Mouse (Mus musculus): ENCODE measurements around the gene Smpd2. TPM values are rescaled to one million over a fixed set of nuclear protein-coding genes. Genes with fewer than 3 reads are reported as not detected.
A peak's percentile ranks its signal among the peaks of the same experiment; 100 is the strongest.

Gene Smpd2
- polyA plus RNA-seq, 1 experiment from 2014 or later: 34.3 TPM

- H3K9me3 ChIP-seq (ENCODE audit: control insufficient read depth, low read length): no peaks in the 10 kb centered on the region
- peaks cover 13% of the 10 kb centered on the region; the same call in 1 of the 2 replicates for H3K4me1 ChIP-seq (ENCODE audit: control insufficient read depth, insufficient read depth, low read length)
- ATAC-seq (ENCODE audit: low read depth): no peak
- no peak overlapping the region for H3K4me2 ChIP-seq (ENCODE audit: low read depth, low read length)
- H3K27me3 ChIP-seq (ENCODE audit: control insufficient read depth, insufficient read depth, low read length): no peaks in the 10 kb centered on the region
- H3K9ac ChIP-seq (replicated peaks; ENCODE audit: low read depth, low read length): no peak overlapping the region
- H3K27ac ChIP-seq (ENCODE audit: low read depth, low read length): no peak overlapping the region
- no peaks in the 10 kb centered on the region for H3K36me3 ChIP-seq (ENCODE audit: control insufficient read depth, insufficient read depth, low read length)
- no peak overlapping the region for H3K4me3 ChIP-seq (ENCODE audit: low read depth, low read length)
Observed at GRCm38 (mm10) chr10:41472534-41472933, 17.6 kb downstream of the Smpd2 start.

GRCm38 (mm10) chr10:41470693-41471092, 19.5 kb downstream of the Smpd2 start:
- Histone ChIP-seq H3K27me3 (ENCODE audit: control insufficient read depth, insufficient read depth, low read length) (no peaks in the 10 kb centered on the region), H3K27ac (ENCODE audit: low read depth, low read length) (no peak overlapping the region), H3K4me3 (ENCODE audit: low read depth, low read length) (no peak overlapping the region), H3K4me1 (ENCODE audit: control insufficient read depth, insufficient read depth, low read length) (peaks cover under 1% of the 10 kb centered on the region; the same call in 1 of the 2 replicates), H3K4me2 (ENCODE audit: low read depth, low read length) (no peak overlapping the region), H3K9ac (replicated peaks; ENCODE audit: low read depth, low read length) (no peak overlapping the region), H3K9me3 (ENCODE audit: control insufficient read depth, low read length) (no peaks in the 10 kb centered on the region), H3K36me3 (ENCODE audit: control insufficient read depth, insufficient read depth, low read length) (peaks cover 6% of the 10 kb centered on the region; the same call in 1 of the 2 replicates)
- 84% methylated on average over 3 of the region's 3 CpGs for WGBS
- ATAC-seq (ENCODE audit: low read depth): no peak

- H3K27ac ChIP-seq (ENCODE audit: low read depth, low read length): no peak overlapping the region
- no peak; the same call in 1 of the 2 replicates for ATAC-seq (ENCODE audit: low read depth)
- WGBS: 11% methylated on average over 6 of the region's 6 CpGs
- H3K4me1 ChIP-seq (ENCODE audit: control insufficient read depth, insufficient read depth, low read length): no peaks in the 10 kb centered on the region
- no peak overlapping the region for H3K9ac ChIP-seq (replicated peaks; ENCODE audit: low read depth, low read length)
- H3K9me3 ChIP-seq (ENCODE audit: control insufficient read depth, low read length): no peaks in the 10 kb centered on the region
- H3K27me3 ChIP-seq (ENCODE audit: control insufficient read depth, insufficient read depth, low read length): no peaks in the 10 kb centered on the region
- no peak overlapping the region for H3K4me3 ChIP-seq (ENCODE audit: low read depth, low read length)
- peaks cover 9% of the 10 kb centered on the region for H3K36me3 ChIP-seq (ENCODE audit: control insufficient read depth, insufficient read depth, low read length)
- H3K4me2 ChIP-seq (ENCODE audit: low read depth, low read length): no peak overlapping the region
Observed at GRCm38 (mm10) chr10:41467325-41467724, 22.8 kb downstream of the Smpd2 start.

- no peak for ATAC-seq (ENCODE audit: low read depth)
- Histone ChIP-seq H3K36me3 (ENCODE audit: control insufficient read depth, insufficient read depth, low read length) (peaks cover 9% of the 10 kb centered on the region), H3K27ac (ENCODE audit: low read depth, low read length) (no peak overlapping the region), H3K9me3 (ENCODE audit: control insufficient read depth, low read length) (no peaks in the 10 kb centered on the region), H3K4me2 (ENCODE audit: low read depth, low read length) (no peak overlapping the region), H3K9ac (replicated peaks; ENCODE audit: low read depth, low read length) (no peak overlapping the region), H3K4me3 (ENCODE audit: low read depth, low read length) (no peak overlapping the region), H3K4me1 (ENCODE audit: control insufficient read depth, insufficient read depth, low read length) (no peaks in the 10 kb centered on the region), H3K27me3 (ENCODE audit: control insufficient read depth, insufficient read depth, low read length) (no peaks in the 10 kb centered on the region)
- 28% methylated on average over 15 of the region's 15 CpGs for WGBS
Observed at GRCm38 (mm10) chr10:41464401-41464955, 25.7 kb downstream of the Smpd2 start.

- WGBS: 90% methylated on average over 3 of the region's 3 CpGs
- Histone ChIP-seq H3K4me3 (ENCODE audit: low read depth, low read length) (no peak overlapping the region), H3K27ac (ENCODE audit: low read depth, low read length) (no peak overlapping the region), H3K4me1 (ENCODE audit: control insufficient read depth, insufficient read depth, low read length) (no peaks in the 10 kb centered on the region), H3K27me3 (ENCODE audit: control insufficient read depth, insufficient read depth, low read length) (no peaks in the 10 kb centered on the region), H3K9me3 (ENCODE audit: control insufficient read depth, low read length) (no peaks in the 10 kb centered on the region), H3K4me2 (ENCODE audit: low read depth, low read length) (no peak overlapping the region), H3K9ac (replicated peaks; ENCODE audit: low read depth, low read length) (no peak overlapping the region), H3K36me3 (ENCODE audit: control insufficient read depth, insufficient read depth, low read length) (peaks cover 16% of the 10 kb centered on the region)
- 0 out of 2 replicates have a peak, but pooled peaks have one; percentile 17 for ATAC-seq (ENCODE audit: low read depth)
Observed at GRCm38 (mm10) chr10:41461057-41461722, 29.0 kb downstream of the Smpd2 start.

- Histone ChIP-seq H3K9me3 (ENCODE audit: control insufficient read depth, low read length) (no peaks in the 10 kb centered on the region), H3K27me3 (ENCODE audit: control insufficient read depth, insufficient read depth, low read length) (no peaks in the 10 kb centered on the region), H3K27ac (ENCODE audit: low read depth, low read length) (no peak overlapping the region), H3K4me1 (ENCODE audit: control insufficient read depth, insufficient read depth, low read length) (no peaks in the 10 kb centered on the region), H3K9ac (replicated peaks; ENCODE audit: low read depth, low read length) (no peak overlapping the region), H3K36me3 (ENCODE audit: control insufficient read depth, insufficient read depth, low read length) (peaks cover 14% of the 10 kb centered on the region), H3K4me3 (ENCODE audit: low read depth, low read length) (no peak overlapping the region), H3K4me2 (ENCODE audit: low read depth, low read length) (no peak overlapping the region)
- ATAC-seq (ENCODE audit: low read depth): no peak
- WGBS: 23% methylated on average over 2 of the region's 2 CpGs
Observed at GRCm38 (mm10) chr10:41460501-41460900, 29.7 kb downstream of the Smpd2 start.

- no peak overlapping the region for H3K9ac ChIP-seq (replicated peaks; ENCODE audit: low read depth, low read length)
- H3K4me1 ChIP-seq (ENCODE audit: control insufficient read depth, insufficient read depth, low read length): no peaks in the 10 kb centered on the region
- no peak overlapping the region for H3K27ac ChIP-seq (ENCODE audit: low read depth, low read length)
- 84% methylated on average over 4 of the region's 4 CpGs for WGBS
- ATAC-seq (ENCODE audit: low read depth): no peak
- H3K4me3 ChIP-seq (ENCODE audit: low read depth, low read length): no peak overlapping the region
- no peaks in the 10 kb centered on the region for H3K27me3 ChIP-seq (ENCODE audit: control insufficient read depth, insufficient read depth, low read length)
- H3K4me2 ChIP-seq (ENCODE audit: low read depth, low read length): no peak overlapping the region
- peaks cover 14% of the 10 kb centered on the region for H3K36me3 ChIP-seq (ENCODE audit: control insufficient read depth, insufficient read depth, low read length)
- H3K9me3 ChIP-seq (ENCODE audit: control insufficient read depth, low read length): no peaks in the 10 kb centered on the region
Observed at GRCm38 (mm10) chr10:41459990-41460389, 30.2 kb downstream of the Smpd2 start.

- 93% methylated on average over 3 of the region's 3 CpGs for WGBS
- no peak overlapping the region for H3K4me2 ChIP-seq (ENCODE audit: low read depth, low read length)
- no peak for ATAC-seq (ENCODE audit: low read depth)
Observed at GRCm38 (mm10) chr10:41452791-41453190, 37.4 kb downstream of the Smpd2 start.

GRCm38 (mm10) chr10:41451656-41452055, 38.5 kb downstream of the Smpd2 start:
- Histone ChIP-seq H3K27ac (ENCODE audit: low read depth, low read length) (no peak overlapping the region), H3K36me3 (ENCODE audit: control insufficient read depth, insufficient read depth, low read length) (peaks cover 9% of the 10 kb centered on the region; the same call in 1 of the 2 replicates), H3K4me2 (ENCODE audit: low read depth, low read length) (no peak overlapping the region), H3K4me3 (ENCODE audit: low read depth, low read length) (no peak overlapping the region), H3K9me3 (ENCODE audit: control insufficient read depth, low read length) (no peaks in the 10 kb centered on the region), H3K4me1 (ENCODE audit: control insufficient read depth, insufficient read depth, low read length) (peaks cover 17% of the 10 kb centered on the region), H3K9ac (replicated peaks; ENCODE audit: low read depth, low read length) (no peak overlapping the region), H3K27me3 (ENCODE audit: control insufficient read depth, insufficient read depth, low read length) (no peaks in the 10 kb centered on the region)
- 97% methylated on average over 9 of the region's 9 CpGs for WGBS
- ATAC-seq (ENCODE audit: low read depth): no peak

More at GRCm38 (mm10) chr10:41452791-41453190, 37.4 kb downstream of the Smpd2 start:
- no peaks in the 10 kb centered on the region for H3K27me3 ChIP-seq (ENCODE audit: control insufficient read depth, insufficient read depth, low read length)
- H3K9ac ChIP-seq (replicated peaks; ENCODE audit: low read depth, low read length): no peak overlapping the region
- no peaks in the 10 kb centered on the region for H3K9me3 ChIP-seq (ENCODE audit: control insufficient read depth, low read length)
- no peak overlapping the region for H3K27ac ChIP-seq (ENCODE audit: low read depth, low read length)
- H3K4me3 ChIP-seq (ENCODE audit: low read depth, low read length): no peak overlapping the region
- peaks cover 17% of the 10 kb centered on the region for H3K4me1 ChIP-seq (ENCODE audit: control insufficient read depth, insufficient read depth, low read length)
- peaks cover 11% of the 10 kb centered on the region; the same call in 1 of the 2 replicates for H3K36me3 ChIP-seq (ENCODE audit: control insufficient read depth, insufficient read depth, low read length)
